Mouse (Mus musculus) urinary bladder, postnatal 10 days (tissue): ENCODE results near the gene Mthfsd.

Experiments
- DNase-seq: peaks from one replicate; pipeline ENCODE4 v3.0.0; 2022; ENCODE audit warnings: low spot score

The Mthfsd gene

GRCm38 (mm10) chr8:121121704-121122103 is 13.5 kb upstream of the Mthfsd start:
- no peak for DNase-seq

GRCm38 (mm10) chr8:121120456-121121419 is 12.5 kb upstream of the Mthfsd start:
- DNase-seq, result no peak

- no peak for DNase-seq
Observed at GRCm38 (mm10) chr8:121119635-121120455, 11.7 kb upstream of the Mthfsd start.

- DNase-seq, result no peak
Observed at GRCm38 (mm10) chr8:121118634-121119420, 10.6 kb upstream of the Mthfsd start.

GRCm38 (mm10) chr8:121117906-121118305 is 9.7 kb upstream of the Mthfsd start:
- DNase-seq, result no peak

GRCm38 (mm10) chr8:121117186-121117651 is 9.0 kb upstream of the Mthfsd start:
- no peak for DNase-seq

- DNase-seq, result no peak
Observed at GRCm38 (mm10) chr8:121116591-121117185, 8.5 kb upstream of the Mthfsd start.

GRCm38 (mm10) chr8:121115948-121116347 is 7.8 kb upstream of the Mthfsd start, which contains the start of gene Foxc2:
Gene Foxc2 (plus strand): TSS chr8:121116171.
- peak; percentile 41 for DNase-seq

GRCm38 (mm10) chr8:121115136-121115535 is 6.9 kb upstream of the Mthfsd start:
- DNase-seq, result no peak

GRCm38 (mm10) chr8:121113261-121113660 is 5.1 kb upstream of the Mthfsd start:
- DNase-seq, result peak; percentile 93

- DNase-seq, result no peak
Observed at GRCm38 (mm10) chr8:121111145-121111907, 3.1 kb upstream of the Mthfsd start.

- no peak for DNase-seq
Observed at GRCm38 (mm10) chr8:121108657-121109056, 465 bp upstream of the Mthfsd start.

GRCm38 (mm10) chr8:121104049-121104818 is 4.0 kb downstream of the Mthfsd start:
- no peak for DNase-seq

GRCm38 (mm10) chr8:121093496-121093895 is 14.7 kb downstream of the Mthfsd start:
- no peak for DNase-seq

GRCm38 (mm10) chr8:121092627-121093026 is 15.6 kb downstream of the Mthfsd start:
- DNase-seq, result peak; percentile 88

- DNase-seq, result no peak
Observed at GRCm38 (mm10) chr8:121092141-121092540, 16.1 kb downstream of the Mthfsd start.

GRCm38 (mm10) chr8:121090716-121091115 is 17.5 kb downstream of the Mthfsd start:
- no peak for DNase-seq

GRCm38 (mm10) chr8:121089631-121090380 is 18.4 kb downstream of the Mthfsd start:
- DNase-seq, result no peak
